Mouse (Mus musculus): Measurements from ENCODE around the gene Cd248.

DNA sequence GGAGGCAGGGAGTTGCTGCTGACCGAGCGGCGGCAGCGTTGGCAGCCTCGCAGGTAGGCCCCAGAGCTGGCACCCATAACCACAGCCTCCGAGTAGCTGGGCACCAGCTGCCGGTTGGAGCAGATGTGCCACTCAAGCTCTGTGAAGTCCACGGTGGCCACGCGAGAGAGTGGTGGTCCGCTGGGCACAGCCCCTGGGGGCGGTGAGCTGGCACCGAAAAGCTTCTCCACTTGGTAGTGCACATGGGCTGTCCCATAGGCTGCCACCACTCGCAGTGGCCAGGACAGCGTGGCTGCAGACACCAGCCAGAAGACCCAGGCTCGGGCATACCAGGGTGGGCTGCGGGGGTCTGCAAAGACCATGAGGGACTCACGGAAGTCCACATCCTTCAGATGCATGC lies 14.1 kb downstream of the Cd248 start:
- no peak for TF ChIP-seq CTCF (IDR thresholded peaks at IDR 0.05; ENCODE audit: control insufficient read depth, insufficient read depth, low read length)
- no peak for TF ChIP-seq POLR2A (IDR thresholded peaks at IDR 0.05; ENCODE audit: borderline replicate concordance, control insufficient read depth, low read depth, low read length)
